Mouse (Mus musculus) kidney, embryonic 15.5 days (tissue): ENCODE data around the gene Prkcb. TPM values are rescaled to one million over a fixed set of nuclear protein-coding genes. Genes with fewer than 3 reads are reported as not detected.

Source experiments
- ATAC-seq: fragments of 200-750 bp; cut with Nextera tagmentation; replicated peaks from 2 replicates; pipeline ENCODE4 v1.8.0; 2017; ENCODE audit warnings: moderate TSS enrichment; ENCODE audit not compliant: low FRiP score
- H3K27ac ChIP-seq: fragments of 300-500 bp; sonication (generic); 2 replicates; pipeline ENCODE4 v1.5.1; 2015; ENCODE audit warnings: mild to moderate bottlenecking, inconsistent platforms
- H3K27me3 ChIP-seq: fragments of 300-500 bp; sonication (generic); 2 replicates; pipeline ENCODE4 v1.6.1; 2015; ENCODE audit warnings: inconsistent platforms
- H3K36me3 ChIP-seq: fragments of 300-500 bp; sonication (generic); 2 replicates; pipeline ENCODE4 v1.6.1; 2015; ENCODE audit warnings: inconsistent platforms
- H3K4me1 ChIP-seq: fragments of 300-500 bp; sonication (generic); 2 replicates; pipeline ENCODE4 v1.6.1; 2015; ENCODE audit warnings: inconsistent platforms
- H3K4me2 ChIP-seq: fragments of 300-500 bp; sonication (generic); 2 replicates; pipeline ENCODE4 v1.6.1; 2015; ENCODE audit warnings: moderate library complexity, mild to moderate bottlenecking, inconsistent platforms
- H3K4me3 ChIP-seq: fragments of 300-500 bp; sonication (generic); replicated peaks from 2 replicates; pipeline ENCODE4 v1.5.1; 2015; ENCODE audit warnings: mild to moderate bottlenecking, inconsistent platforms
- H3K9ac ChIP-seq: fragments of 300-500 bp; sonication (generic); 2 replicates; pipeline ENCODE4 v1.6.1; 2015; ENCODE audit warnings: mild to moderate bottlenecking, inconsistent platforms
- H3K9me3 ChIP-seq: fragments of 300-500 bp; sonication (generic); replicated peaks from 2 replicates; pipeline ENCODE4 v1.6.1; 2016; ENCODE audit warnings: inconsistent platforms
- WGBS: fragments of 180-500 bp; shearing (Covaris S2); methylation state at CpG from one replicate; pipeline ENCODE4 v1.1.7; 2015; ENCODE audit warnings: mixed read lengths; 5-methylcytosine and 5-hydroxymethylcytosine counted together
- polyA plus RNA-seq: library from polyadenylated mRNA; unstranded; fragments of >200 nt; fragmentation: Nextera tagmentation; extraction: Ambion mirVana; gene quantifications from 2 replicates; pipeline ENCODE4 v1.2.1, GENCODE M21; 2015

The Prkcb gene
- polyA plus RNA-seq, 1 experiment from 2014 or later, result 5.9 TPM

DNA sequence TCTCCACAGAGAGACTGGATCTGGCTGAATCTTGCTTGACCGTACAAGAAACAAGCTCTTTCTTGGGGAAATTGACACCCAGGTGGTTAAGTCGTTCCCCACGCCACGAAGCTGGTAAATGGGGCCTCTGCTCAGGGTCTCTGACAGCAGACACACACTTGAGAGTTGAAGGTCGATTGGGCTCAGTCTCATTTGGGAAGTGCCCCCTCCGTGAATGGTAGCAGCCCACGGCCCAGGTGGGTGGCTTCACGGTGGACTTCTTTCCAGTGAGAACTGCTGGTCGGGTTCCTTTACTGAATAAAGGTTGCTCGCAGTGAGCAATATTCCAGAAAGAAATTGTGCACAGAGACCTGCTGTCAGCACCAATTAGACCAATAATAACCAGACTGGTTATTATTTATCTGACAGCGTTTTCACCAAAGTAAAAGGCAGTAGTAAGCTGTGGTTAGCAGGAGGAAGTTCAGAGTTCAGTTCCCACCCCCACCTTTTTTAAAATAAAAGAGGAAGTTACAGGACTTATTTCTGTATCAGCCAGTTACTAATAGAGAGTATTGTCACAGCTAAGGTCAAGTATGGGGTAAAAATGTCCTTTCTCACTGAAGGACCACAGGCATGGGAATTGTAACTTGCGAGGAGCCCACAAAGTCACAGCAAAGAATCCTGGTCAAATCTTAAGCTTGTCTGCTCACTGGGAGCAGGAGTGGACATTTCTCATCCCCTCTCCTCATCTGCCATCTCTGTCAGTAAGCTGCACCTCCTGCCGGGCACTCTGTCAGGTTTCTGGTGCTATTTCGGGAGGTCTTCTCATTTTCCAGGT is 21.6 kb downstream of the Prkcb start:
- Histone ChIP-seq H3K9ac (no peak overlapping the region), H3K4me3 (no peak overlapping the region), H3K4me2 (no peak overlapping the region), H3K27ac (no peak overlapping the region), H3K9me3 (no peaks in the 10 kb centered on the region), H3K4me1 (peaks cover 6% of the 10 kb centered on the region; the same call in 1 of the 2 replicates), H3K27me3 (no peaks in the 10 kb centered on the region), H3K36me3 (no peaks in the 10 kb centered on the region)
- ATAC-seq, result no peak
- 35% methylated on average over 14 of the region's 14 CpGs for WGBS

DNA sequence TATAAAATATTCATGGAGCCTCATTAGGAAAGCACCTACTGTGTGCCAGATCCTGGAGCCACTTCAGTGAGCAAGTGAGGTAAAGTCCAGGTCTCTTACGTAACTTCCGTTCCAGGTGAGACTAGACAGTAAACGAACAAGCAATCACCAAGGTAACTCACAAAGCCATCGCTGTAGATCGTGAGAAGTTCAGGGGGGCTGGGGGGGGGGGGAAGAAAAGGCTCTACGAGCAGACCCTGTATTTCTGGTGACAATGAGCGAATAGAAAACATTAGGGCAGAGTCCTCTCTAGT is 22.1 kb downstream of the Prkcb start:
- Histone ChIP-seq H3K27ac (no peak overlapping the region), H3K27me3 (no peaks in the 10 kb centered on the region), H3K36me3 (no peaks in the 10 kb centered on the region), H3K4me1 (peaks cover 6% of the 10 kb centered on the region; the same call in 1 of the 2 replicates), H3K9me3 (no peaks in the 10 kb centered on the region), H3K9ac (no peak overlapping the region), H3K4me3 (no peak overlapping the region), H3K4me2 (no peak overlapping the region)
- 80% methylated on average over 7 of the region's 7 CpGs for WGBS
- ATAC-seq, result no peak

DNA sequence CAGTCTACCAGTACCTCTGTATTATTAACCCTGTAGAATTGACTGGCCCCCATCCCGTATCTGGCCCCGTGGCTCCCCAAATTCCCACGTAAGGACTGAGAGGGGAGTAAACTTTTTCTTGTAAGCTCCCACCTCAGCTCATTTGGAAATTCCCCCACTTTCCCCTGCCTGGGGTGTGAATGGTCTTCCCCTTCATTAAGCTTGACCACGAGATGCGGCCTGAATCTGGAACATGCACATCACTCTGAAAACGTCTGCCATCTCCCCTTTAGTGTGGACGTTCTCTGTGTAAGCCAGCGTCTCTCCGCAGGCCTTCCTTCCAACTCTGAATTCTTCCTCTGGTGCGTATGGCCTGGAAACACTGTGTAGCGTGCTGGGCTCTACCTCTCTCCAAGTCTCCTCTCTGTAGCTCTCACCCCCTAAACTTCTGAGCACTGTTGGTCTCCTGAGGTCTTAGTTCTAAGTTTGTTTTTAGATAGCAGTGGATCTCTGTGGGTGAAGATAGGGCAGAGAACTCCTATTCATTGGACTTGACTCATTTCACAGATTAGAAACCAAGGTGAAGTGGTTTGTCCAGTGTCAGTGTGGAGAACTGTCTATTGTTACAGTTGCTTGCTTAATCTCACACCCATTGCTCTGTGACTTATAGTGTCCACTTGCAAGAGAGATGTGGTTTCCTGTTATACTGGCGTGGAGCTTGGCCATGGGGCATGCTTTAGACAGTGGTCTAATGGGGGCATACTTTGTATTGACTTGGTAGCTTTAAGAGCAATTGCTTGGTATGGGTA is 25.3 kb downstream of the Prkcb start:
- Histone ChIP-seq H3K9ac (no peak overlapping the region), H3K27me3 (no peaks in the 10 kb centered on the region), H3K36me3 (no peaks in the 10 kb centered on the region), H3K4me2 (no peak overlapping the region), H3K9me3 (no peaks in the 10 kb centered on the region), H3K27ac (no peak overlapping the region), H3K4me3 (no peak overlapping the region), H3K4me1 (peaks cover 6% of the 10 kb centered on the region; the same call in 1 of the 2 replicates)
- ATAC-seq, result no peak
- WGBS, result 89% methylated on average over 12 of the region's 12 CpGs

DNA sequence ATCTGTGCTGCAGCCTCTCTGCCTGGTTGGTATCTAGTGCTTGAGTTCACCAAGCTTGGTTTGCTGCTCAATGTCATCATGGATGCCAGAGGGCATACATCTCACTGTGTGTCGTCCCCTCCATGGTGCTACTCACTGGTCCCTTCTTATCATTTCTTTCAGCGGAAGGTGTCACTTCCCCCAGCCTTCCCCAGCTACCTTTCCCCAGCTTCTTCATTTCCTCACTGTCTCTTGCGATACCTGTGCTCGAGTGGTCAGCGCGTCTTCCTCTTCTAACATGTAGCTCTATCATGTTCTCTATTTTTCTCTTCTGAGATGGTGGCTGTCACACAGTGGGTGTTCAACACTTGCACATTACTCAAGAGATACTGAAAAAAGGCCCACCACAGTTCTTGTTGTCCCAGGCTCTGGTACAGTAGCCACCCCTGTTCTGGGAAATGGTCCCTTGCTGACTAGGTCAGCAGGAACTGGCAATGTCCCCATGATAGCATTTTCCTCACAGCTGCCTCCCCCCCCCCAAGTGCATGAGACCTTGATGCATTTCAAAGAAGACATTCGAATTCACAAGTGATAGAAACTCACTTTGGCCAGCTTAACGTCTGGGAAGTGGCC is 27.3 kb downstream of the Prkcb start:
- ATAC-seq, result no peak
- no peak overlapping the region for H3K4me3 ChIP-seq
- H3K4me2 ChIP-seq, result no peak overlapping the region

DNA sequence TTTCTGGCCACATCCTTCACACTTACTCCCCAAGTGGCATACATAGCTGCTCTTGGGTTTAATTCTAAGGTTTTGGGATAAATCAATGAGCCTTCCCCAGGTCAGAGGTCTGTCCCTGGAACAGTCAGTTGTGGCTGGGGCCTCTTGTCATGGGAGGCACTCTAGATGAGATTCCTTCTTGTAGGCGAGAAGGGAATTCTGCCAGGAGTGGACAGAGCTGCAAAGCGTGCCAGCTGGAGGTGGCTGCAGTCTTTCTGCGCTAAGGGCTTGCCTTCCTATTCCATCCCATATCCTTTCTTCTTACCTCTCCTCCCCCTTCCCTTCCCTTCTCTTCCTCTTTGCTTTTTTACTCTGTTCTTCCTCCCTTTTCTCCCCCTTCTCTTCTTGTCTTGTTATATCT is 28.1 kb downstream of the Prkcb start:
- ATAC-seq, result no peak
- WGBS, result 70% methylated on average over 3 of the region's 3 CpGs
- no peaks in the 10 kb centered on the region for H3K9me3 ChIP-seq
- no peak overlapping the region for H3K27ac ChIP-seq
- no peak overlapping the region for H3K4me3 ChIP-seq
- H3K36me3 ChIP-seq, result no peaks in the 10 kb centered on the region
- no peaks in the 10 kb centered on the region for H3K27me3 ChIP-seq
- no peak overlapping the region for H3K9ac ChIP-seq
- H3K4me1 ChIP-seq, result 0 out of 2 replicates have a peak, but pooled peaks cover 2% of the 10 kb centered on the region
- no peak overlapping the region for H3K4me2 ChIP-seq

More for the DNA sequence above, 27.3 kb downstream of the Prkcb start:
- Histone ChIP-seq H3K9ac (no peak overlapping the region), H3K27me3 (no peaks in the 10 kb centered on the region), H3K27ac (no peak overlapping the region), H3K9me3 (no peaks in the 10 kb centered on the region), H3K36me3 (no peaks in the 10 kb centered on the region), H3K4me1 (0 out of 2 replicates have a peak, but pooled peaks cover 2% of the 10 kb centered on the region)
- 86% methylated on average over 8 of the region's 8 CpGs for WGBS

DNA sequence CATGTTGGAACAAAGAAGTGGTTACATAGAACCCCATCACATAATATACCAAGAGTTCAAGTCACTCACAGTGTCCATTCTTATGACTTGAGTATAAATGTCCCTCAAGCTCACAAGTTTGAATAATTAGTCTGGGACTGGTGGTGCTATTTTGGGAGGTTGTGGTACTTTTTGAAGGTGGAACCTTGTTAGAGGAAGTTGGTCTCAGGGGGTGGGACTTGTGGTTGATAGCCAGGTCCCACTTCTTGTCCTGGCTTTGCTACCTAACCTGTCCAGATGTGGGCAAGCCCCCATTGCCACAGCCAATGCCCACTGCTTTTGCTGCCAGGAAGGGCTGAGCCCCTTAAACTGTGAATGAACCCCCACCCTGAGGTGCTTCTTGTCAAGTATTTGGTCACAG is 28.9 kb downstream of the Prkcb start:
- no peak for ATAC-seq
- Histone ChIP-seq H3K27ac (no peak overlapping the region), H3K27me3 (no peaks in the 10 kb centered on the region), H3K4me3 (no peak overlapping the region), H3K9ac (no peak overlapping the region), H3K4me1 (no peaks in the 10 kb centered on the region), H3K9me3 (no peaks in the 10 kb centered on the region), H3K36me3 (no peaks in the 10 kb centered on the region), H3K4me2 (no peak overlapping the region)

DNA sequence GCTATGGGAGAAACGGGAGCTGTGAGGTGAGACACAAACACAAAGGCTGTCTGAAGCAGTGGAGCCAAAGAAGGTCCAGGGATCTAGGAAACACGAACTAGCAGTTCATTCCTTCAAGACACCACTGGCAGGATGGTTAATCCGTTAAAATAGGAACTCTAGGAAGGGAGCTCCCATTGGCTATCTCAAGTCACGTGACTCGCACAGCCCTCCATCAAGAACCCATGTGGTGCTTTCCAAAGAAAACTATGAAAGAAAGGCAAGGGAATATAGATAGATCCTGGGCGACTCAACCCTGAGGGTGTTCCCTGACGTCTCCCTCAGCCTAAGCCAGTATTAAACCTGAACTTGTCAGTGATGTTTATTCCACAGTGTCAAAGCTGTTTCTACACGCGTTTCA is 31.0 kb downstream of the Prkcb start:
- no peak for ATAC-seq
- 83% methylated on average over 9 of the region's 9 CpGs for WGBS
- Histone ChIP-seq H3K36me3 (no peaks in the 10 kb centered on the region), H3K4me2 (no peak overlapping the region), H3K9ac (no peak overlapping the region), H3K4me3 (no peak overlapping the region), H3K27ac (no peak overlapping the region), H3K4me1 (no peaks in the 10 kb centered on the region), H3K27me3 (no peaks in the 10 kb centered on the region), H3K9me3 (no peaks in the 10 kb centered on the region)

DNA sequence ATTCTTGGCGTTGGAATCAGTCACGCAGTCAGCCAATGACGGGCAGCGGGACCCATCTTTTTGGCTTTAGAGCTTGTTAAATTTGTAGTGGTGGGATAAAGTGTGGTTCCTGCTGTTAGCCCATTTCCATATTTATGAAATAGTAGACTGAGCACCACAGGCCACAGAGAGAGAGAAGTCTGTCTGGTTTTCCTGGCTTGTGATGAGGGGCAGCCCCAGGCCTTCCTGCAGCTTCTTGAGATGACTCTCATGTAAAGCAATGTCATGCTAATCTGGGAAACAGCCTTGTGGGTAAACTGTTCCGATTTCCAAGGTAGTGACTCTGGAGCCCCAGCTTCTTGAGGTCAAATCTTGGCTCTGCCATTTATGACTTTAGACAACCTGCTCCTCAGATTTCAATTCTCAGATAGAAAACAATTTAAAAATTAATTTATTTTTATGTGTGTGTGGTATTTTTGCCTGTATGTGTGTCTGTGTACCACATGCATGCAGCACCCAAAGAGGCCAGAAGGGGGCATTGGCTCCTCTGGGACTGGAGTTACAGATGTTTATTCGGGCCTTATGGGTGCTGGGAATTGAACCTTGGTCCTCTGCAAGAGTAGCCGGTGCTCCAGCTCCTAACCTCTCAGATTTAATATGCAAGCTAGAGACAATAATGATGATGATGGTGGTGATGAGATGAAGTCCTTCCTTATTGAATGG is 32.4 kb downstream of the Prkcb start:
- Histone ChIP-seq H3K4me3 (no peak overlapping the region), H3K36me3 (no peaks in the 10 kb centered on the region), H3K9ac (no peak overlapping the region), H3K9me3 (no peaks in the 10 kb centered on the region), H3K4me2 (no peak overlapping the region), H3K4me1 (no peaks in the 10 kb centered on the region), H3K27me3 (no peaks in the 10 kb centered on the region), H3K27ac (no peak overlapping the region)
- no peak for ATAC-seq
- WGBS, result 97% methylated on average over 7 of the region's 7 CpGs

DNA sequence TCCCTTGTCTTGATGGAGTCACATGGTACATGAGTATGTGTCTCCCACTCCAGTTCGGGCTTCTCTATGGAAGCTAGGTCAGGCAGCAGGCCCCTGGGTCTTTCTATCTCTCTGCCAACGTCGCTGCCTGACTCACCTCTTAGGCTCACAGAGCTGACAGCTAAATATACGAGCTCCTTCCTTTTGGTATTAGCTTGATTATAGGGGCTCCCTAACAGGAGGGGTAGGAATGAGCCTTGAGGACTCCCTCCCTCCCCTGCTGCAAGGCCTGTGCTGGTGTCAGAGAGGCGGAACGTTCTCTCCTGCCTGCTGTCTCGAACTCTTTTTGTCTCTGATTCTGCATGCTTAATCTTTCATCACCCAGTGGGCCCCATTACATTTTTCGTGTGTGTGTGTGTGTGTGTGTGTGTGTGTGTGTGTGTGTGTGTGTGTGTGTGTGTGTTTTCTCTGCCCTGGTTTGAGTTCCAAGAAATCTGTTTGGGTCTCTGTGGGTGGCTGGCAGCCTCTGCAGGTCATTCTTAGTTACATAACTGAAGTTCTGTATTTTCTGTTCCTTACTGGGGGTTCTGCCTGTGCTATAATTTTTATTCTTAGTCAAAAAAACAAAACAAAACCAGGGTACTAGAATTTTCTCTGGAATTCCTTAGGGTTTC is 33.6 kb downstream of the Prkcb start:
- H3K36me3 ChIP-seq, result no peaks in the 10 kb centered on the region
- H3K4me2 ChIP-seq, result no peak overlapping the region
- no peak for ATAC-seq
- H3K9ac ChIP-seq, result no peak overlapping the region
- no peak overlapping the region for H3K27ac ChIP-seq
- no peak overlapping the region for H3K4me3 ChIP-seq
- WGBS, result 55% methylated on average over 8 of the region's 8 CpGs
- H3K27me3 ChIP-seq, result no peaks in the 10 kb centered on the region
- no peaks in the 10 kb centered on the region for H3K9me3 ChIP-seq
- no peaks in the 10 kb centered on the region for H3K4me1 ChIP-seq

DNA sequence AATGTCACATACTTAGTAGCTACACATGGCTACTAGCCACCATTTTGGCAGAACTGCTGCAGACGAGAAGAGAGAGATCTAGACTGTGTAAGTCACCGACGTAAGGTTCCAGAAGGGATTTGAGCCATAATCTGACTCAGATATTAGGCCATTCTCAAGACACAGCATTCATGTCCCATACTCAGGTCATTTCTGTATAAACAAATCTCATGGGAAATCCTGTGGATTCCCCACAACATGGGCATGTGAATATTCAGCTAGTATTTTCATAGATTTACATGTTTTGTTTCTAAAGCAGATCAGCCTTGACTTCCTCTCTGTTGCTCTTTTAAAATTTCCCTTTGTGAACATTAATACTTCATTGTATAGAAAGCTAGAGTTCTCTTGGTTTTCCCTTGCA is 39.4 kb downstream of the Prkcb start:
- Histone ChIP-seq H3K9me3 (no peaks in the 10 kb centered on the region), H3K27me3 (no peaks in the 10 kb centered on the region), H3K27ac (no peak overlapping the region), H3K36me3 (no peaks in the 10 kb centered on the region), H3K4me3 (no peak overlapping the region), H3K9ac (no peak overlapping the region), H3K4me1 (no peaks in the 10 kb centered on the region), H3K4me2 (no peak overlapping the region)
- no peak for ATAC-seq
- WGBS, result 87% methylated on average over 3 of the region's 3 CpGs

DNA sequence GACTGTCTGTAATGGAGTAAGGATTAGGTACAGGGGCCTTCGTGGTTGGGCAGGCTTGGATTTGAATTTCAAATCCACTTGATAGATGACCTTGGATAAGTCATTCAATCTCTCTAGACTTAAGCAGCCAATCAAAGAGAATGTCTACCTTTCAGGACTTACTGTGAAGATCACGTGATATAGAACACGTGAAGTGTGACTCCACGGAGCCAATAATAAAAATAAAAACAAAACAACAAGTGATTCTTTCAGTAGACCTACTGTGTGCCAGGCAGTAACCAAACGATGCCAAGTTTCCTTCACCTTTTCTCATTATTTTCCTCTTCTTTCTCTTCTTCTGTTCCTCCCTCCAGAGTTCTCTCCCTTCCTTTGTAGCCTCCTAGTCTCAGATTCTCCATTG is 39.9 kb downstream of the Prkcb start:
- no peaks in the 10 kb centered on the region for H3K36me3 ChIP-seq
- H3K9me3 ChIP-seq, result no peaks in the 10 kb centered on the region
- no peak overlapping the region for H3K9ac ChIP-seq
- 85% methylated on average over 5 of the region's 5 CpGs for WGBS
- no peak overlapping the region for H3K4me2 ChIP-seq
- no peak overlapping the region for H3K4me3 ChIP-seq
- H3K27me3 ChIP-seq, result no peaks in the 10 kb centered on the region
- no peak for ATAC-seq
- no peaks in the 10 kb centered on the region for H3K4me1 ChIP-seq
- H3K27ac ChIP-seq, result no peak overlapping the region
